In genomic region chr7:139834036-139834435, GRCm38 (mm10) we compare ENCODE assay signal across 7 mouse cellular contexts. TPM values are rescaled to one million over a fixed set of nuclear protein-coding genes. Genes with fewer than 3 reads are reported as not detected.
DNase-seq lines count a peak whose midpoint lies in the region; ATAC-seq and TF ChIP-seq lines count a peak whose summit lies in the region.

Gene Adgra1 (plus strand): TSS chr7:139834174.

- peak; percentile 80 for DNase-seq in adrenal gland, postnatal 14 days
- peak; percentile 86 for DNase-seq in embryo, embryonic 10.5 days (ENCODE audit: low spot score)
- peak; percentile 59 for DNase-seq in gastrocnemius, postnatal 10 days
- peak; percentile 93 for DNase-seq in hindbrain, postnatal 0 days (ENCODE audit: low spot score)
- peak; percentile 88 for DNase-seq in left cerebral cortex, postnatal 4 days
- peak; percentile 38 for DNase-seq in yolk sac, embryonic 10.5 days (ENCODE audit: low spot score)

- intact Hi-C loops in left cerebral cortex, postnatal 4 days (cut with DNase I), result no loop called here

- H3K4me1 ChIP-seq in hindbrain, postnatal 0 days (ENCODE audit: insufficient read depth, low read length), result peaks cover 38% of the 10 kb centered on the region
- H3K4me1 ChIP-seq in neural tube, embryonic 15.5 days, result peaks cover 46% of the 10 kb centered on the region

- peak within 1 kb of the TSS; percentile 53 for H3K9ac ChIP-seq in hindbrain, postnatal 0 days (replicated peaks; ENCODE audit: low read length)
- peak within 1 kb of the TSS; percentile 47 for H3K9ac ChIP-seq in neural tube, embryonic 15.5 days (replicated peaks)

- H3K9me3 ChIP-seq in hindbrain, postnatal 0 days (ENCODE audit: low read length), result no peaks in the 10 kb centered on the region
- no peaks in the 10 kb centered on the region for H3K9me3 ChIP-seq in neural tube, embryonic 15.5 days (replicated peaks)

- no peaks in the 10 kb centered on the region for H3K27me3 ChIP-seq in hindbrain, postnatal 0 days (ENCODE audit: insufficient read depth, low read length)
- H3K27me3 ChIP-seq in neural tube, embryonic 15.5 days (replicated peaks), result no peaks in the 10 kb centered on the region

- 0% methylated on average over 27 of the region's 27 CpGs for WGBS in hindbrain, postnatal 0 days
- WGBS in neural tube, embryonic 15.5 days, result under 1% methylated on average over 27 of the region's 27 CpGs

- H3K36me3 ChIP-seq in hindbrain, postnatal 0 days (ENCODE audit: insufficient read depth, low read length), result no peaks in the 10 kb centered on the region
- H3K36me3 ChIP-seq in neural tube, embryonic 15.5 days, result no peaks in the 10 kb centered on the region

- peak within 1 kb of the TSS; percentile 83 for H3K27ac ChIP-seq in hindbrain, postnatal 0 days
- peak within 1 kb of the TSS; percentile 80 for H3K27ac ChIP-seq in neural tube, embryonic 15.5 days (replicated peaks)

- peak; percentile 50 for TF ChIP-seq CTCF in hindbrain, postnatal 0 days (IDR thresholded peaks at IDR 0.05; ENCODE audit: low read depth)

- peak within 1 kb of the TSS; percentile 73 for H3K4me2 ChIP-seq in hindbrain, postnatal 0 days (ENCODE audit: low read depth, low read length)
- peak within 1 kb of the TSS; percentile 64 for H3K4me2 ChIP-seq in neural tube, embryonic 15.5 days

- peak; percentile 94 for ATAC-seq in hindbrain, postnatal 0 days
- ATAC-seq in neural tube, embryonic 15.5 days (ENCODE audit: low FRiP score), result peak; percentile 87

- peak within 1 kb of the TSS; percentile 40 for H3K4me3 ChIP-seq in hindbrain, postnatal 0 days (ENCODE audit: low read length)
- peak within 1 kb of the TSS; percentile 41 for H3K4me3 ChIP-seq in neural tube, embryonic 15.5 days (replicated peaks)

RNA-seq across cellular contexts. Expression of gene Adgra1, which starts in this region (rescaled TPM):
- total RNA-seq in adrenal gland, postnatal 14 days (2021), result 2.9 and 3.6 TPM in 2 replicates
- under 1 TPM; 0.20 to 0.26 TPM for total RNA-seq in gastrocnemius, postnatal 10 days (2021)
- total RNA-seq in hindbrain, postnatal 0 days (2014; rRNA removed), result 28.5 and 34.4 TPM in 2 replicates
- polyA plus RNA-seq in hindbrain, postnatal 0 days (2015; fragmentation: Nextera tagmentation; extraction: Ambion mirVana), result 48.9 and 53.3 TPM in 2 replicates
- total RNA-seq in left cerebral cortex, postnatal 4 days (2021), result 10 to 100 TPM; 17.8 to 25.1 TPM
- polyA plus RNA-seq in neural tube, embryonic 15.5 days (2015; fragmentation: Nextera tagmentation; extraction: Ambion mirVana), result 31.1 and 34.1 TPM in 2 replicates

Comparison
In these comparisons a context has a peak if more than half of its experiments do, and no peak if none do; other contexts are left out.
1. Peak in every context shown above with its lines: DNase-seq, ATAC-seq, H3K4me3 ChIP-seq and H3K27ac ChIP-seq.
2. Peak in DNase-seq in gastrocnemius, postnatal 10 days; RNA of the gene not detected or under 1 TPM.
3. DNase-seq: peak in every context shown above with its lines; median percentile 93 in hindbrain, postnatal 0 days; 88 in left cerebral cortex, postnatal 4 days; 86 in embryo, embryonic 10.5 days; 80 in adrenal gland, postnatal 14 days; 59 in gastrocnemius, postnatal 10 days; 38 in yolk sac, embryonic 10.5 days.